Mouse (Mus musculus) kidney, postnatal 10 days (tissue): ENCODE measurements around the gene Pds5a.

ENCODE experiments used
- DNase-seq: peaks from one replicate; pipeline ENCODE4 v3.0.0; 2021; ENCODE audit warnings: mixed read lengths

Pds5a gene

DNA sequence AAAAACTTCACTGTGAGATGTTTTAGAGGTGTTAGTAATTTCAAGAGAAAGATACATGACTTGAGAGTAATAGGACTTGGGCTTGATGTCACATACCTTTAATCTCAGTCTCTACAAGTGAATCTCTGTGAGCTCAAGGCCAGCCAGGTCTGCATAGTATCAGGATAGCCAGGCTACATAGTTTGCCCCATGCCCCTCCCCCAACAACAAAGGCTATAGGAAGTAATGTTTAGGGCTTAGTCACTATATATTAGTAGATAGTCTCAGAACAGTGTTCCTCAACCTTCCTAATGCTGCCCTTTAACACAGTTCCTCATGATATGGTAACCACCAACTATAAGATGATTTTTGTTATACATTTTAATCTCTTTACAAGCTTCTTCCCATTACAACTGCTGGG, 141.0 kb downstream of the Pds5a start:
- DNase-seq = no peak
